Mouse (Mus musculus) 416B (cell line): ENCODE data around the gene Rfc1.
"Not testable (repeated sequence)": the region's sequence is repeated elsewhere in the genome, so short reads cannot be mapped to it uniquely, and the experiment has no call there.

Experiments
- DNase-seq: peaks from one replicate; pipeline ENCODE4 v3.0.0; 2011; ENCODE audit warnings: low read depth

The Rfc1 gene

GRCm38 (mm10) chr5:65299623-65300022 lies 35.8 kb downstream of the Rfc1 start:
- peak; percentile 57 for DNase-seq

GRCm38 (mm10) chr5:65298167-65298950 lies 37.1 kb downstream of the Rfc1 start:
- peak; percentile 25 for DNase-seq

DNA sequence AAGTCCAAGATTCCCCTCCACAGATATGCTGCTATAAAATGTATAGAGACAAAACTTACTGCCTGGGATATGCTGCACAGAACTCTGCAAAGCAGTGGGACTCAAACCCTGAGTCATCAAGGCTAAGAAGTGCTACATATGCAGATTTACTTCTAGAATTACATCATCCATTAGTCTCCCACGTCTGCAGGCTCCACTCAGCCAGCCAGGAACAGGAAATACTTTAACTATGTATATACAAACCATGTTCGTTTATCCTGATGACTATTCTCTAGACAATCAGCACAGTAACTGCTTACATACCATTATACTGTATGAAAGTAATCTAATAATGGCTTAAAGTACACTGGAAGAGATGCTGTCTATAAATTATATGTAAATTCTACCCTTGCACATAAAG lies 41.2 kb downstream of the Rfc1 start:
- peak; percentile 54 for DNase-seq

DNA sequence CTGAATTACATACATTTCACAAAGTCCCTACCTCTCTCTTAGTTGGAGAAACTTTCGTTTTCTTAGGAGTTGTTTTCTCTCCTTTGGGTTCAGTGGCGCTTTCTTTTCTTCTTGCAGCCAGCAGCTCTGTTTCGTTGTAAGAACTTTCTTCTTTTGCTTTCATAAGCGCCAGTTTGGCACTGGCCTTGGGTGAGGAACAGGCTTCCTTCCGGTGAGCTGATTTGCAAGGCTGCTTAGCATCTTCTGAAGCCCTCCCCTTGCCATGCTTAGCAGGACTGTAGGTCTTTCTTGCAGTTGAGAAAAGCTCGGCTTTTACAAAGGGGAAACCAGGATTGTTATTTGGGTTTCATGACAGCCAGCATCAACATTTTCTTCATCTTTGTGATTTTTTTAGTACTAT lies 41.8 kb downstream of the Rfc1 start:
- DNase-seq, result no peak

- not testable (repeated sequence) for DNase-seq
Measured at GRCm38 (mm10) chr5:65289009-65289408, 46.5 kb downstream of the Rfc1 start.

DNA sequence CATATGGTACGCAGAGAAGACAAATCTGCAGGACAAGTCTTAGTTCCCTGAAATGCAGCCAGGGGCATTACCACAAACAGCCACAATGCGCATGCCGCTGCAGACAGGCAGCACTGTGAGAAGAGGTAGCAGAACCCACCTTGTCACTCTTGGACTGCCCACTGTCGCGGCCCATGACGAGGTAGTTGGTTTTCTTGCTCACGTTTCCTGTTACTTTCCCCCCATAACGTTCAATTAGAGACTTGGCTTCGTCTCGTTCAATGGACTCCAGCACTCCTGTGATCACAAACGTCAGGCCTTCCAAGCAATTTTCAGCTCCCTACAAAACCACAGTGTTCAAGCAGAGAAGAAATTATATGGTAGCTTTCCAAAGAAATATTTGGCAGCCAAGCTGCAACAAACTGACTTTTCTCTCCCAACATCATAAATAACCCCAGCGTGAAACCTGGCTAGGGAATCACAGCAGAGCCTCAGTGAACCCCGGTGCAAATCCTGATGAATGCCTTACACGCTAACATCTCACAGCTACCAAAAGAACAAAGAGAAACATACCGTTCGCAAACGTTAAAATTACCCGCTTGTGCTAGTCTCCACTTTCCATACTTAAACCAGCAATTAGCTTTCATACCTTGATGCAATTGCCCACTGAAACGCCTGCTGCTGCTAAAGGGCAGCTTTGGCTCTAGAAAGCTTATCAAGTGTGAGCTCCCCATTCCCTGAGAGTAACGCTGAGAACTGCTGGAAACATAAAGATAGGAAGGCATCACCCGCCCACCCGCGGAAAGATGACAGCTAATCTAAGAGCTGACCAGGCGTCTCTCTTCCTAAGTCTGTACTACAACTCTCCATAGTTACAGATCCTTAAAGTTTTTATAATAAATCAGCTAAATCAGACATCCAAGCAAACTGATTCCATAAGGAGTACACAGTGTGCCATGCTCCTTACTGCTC lies 47.4 kb downstream of the Rfc1 start:
- DNase-seq, result no peak

DNA sequence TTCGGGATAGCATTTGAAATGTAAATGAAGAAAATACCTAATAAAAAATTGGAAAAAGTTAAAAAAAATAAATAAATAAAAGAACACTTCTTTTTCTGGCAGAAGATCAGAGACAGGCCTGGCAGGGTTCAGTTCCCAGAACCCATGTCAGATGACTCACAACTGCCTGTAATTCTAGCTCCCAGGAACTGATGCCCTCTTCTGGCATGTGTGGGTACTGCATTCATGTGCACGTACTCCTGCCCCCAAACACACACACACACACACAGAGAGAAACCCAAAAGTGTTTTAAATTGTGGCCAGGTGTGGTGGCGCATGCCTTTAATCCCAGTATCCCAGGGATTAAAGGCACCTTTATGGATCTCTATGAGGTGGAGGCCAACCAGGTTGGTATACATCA lies 51.3 kb downstream of the Rfc1 start:
- DNase-seq, result peak; percentile 71

DNA sequence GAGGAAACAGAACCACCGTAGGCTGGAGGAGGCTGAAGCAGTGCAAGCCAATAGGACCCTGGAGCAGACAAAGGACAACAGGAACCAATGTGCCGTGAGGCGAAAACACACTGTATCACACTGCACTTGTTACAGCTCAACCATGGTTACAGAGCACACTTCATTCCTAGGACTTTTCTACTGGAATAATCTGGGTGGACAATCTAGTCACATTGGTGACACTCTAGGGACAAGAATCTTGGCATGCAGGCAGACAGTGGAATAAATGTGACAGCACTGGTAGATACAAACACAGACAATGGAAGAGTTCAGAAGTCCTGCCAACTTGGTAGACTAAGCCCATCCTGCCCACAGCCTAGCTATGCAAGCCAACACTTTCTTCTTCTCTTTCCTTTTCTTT lies 54.3 kb downstream of the Rfc1 start:
- no peak for DNase-seq

- DNase-seq, result no peak
Measured at GRCm38 (mm10) chr5:65279133-65279651, 56.3 kb downstream of the Rfc1 start.

- DNase-seq, result no peak
Measured at GRCm38 (mm10) chr5:65273966-65274365, 61.5 kb downstream of the Rfc1 start.

DNA sequence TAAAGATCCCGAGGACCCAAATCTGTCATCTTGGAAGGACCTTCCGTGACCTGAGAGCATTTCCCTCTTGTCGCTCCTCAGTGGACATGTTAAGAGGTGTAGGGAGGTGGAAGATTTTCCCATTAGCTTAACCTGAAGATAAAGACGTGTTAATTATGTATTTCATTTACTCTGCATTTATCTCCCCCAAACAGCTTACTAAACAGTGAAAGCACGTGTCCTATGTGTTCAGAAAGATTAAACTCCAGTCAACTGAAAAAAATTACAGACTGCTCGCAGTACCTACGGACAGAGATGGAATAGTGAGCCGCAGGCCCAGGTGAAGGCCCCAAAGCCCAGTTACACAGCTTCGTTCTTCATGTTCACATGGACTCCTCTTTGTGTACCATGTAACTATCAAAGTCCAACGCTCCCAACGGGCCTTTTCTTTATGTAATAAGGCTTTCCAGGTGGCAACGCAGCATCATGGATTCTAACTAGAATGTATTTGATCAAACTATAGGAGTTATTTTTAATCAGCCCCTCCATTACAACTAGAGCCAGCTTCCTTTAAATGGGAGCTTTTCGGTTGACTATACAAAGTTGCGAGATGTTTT lies 77.5 kb downstream of the Rfc1 start:
- no peak for DNase-seq

DNA sequence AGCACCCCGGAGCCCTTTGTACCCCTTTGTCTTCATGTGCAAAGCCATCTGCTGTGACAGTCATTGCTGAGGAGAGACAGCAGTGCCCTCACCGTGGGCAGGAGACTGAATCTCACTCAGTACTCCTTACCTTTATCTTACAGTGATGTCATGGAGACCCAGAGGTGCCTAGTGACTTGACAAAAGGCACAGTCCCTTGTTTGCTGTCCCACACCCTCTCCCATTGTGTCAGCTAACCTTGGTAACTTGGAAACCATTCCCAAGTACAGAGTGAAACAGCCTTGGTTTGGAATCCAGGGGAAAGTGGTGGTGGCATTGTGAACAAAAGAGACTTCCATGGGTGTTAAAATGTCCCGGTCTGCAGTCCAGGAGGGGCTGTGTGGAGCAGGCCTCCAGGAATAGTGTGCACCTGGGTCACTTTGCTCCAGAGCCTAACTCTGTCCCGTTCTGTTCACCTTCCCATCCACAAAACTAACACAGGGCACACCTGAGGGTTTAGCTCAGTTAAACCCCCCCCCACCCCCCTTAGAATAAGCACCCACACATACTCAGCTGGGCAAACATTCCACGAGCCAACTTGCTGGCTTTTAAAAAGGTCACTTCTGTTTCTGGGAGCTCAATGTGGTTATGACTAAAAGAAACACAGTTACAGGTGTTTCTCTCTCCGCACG lies 85.2 kb downstream of the Rfc1 start:
- DNase-seq, result no peak

GRCm38 (mm10) chr5:65247296-65247695 lies 88.2 kb downstream of the Rfc1 start:
- DNase-seq, result no peak

DNA sequence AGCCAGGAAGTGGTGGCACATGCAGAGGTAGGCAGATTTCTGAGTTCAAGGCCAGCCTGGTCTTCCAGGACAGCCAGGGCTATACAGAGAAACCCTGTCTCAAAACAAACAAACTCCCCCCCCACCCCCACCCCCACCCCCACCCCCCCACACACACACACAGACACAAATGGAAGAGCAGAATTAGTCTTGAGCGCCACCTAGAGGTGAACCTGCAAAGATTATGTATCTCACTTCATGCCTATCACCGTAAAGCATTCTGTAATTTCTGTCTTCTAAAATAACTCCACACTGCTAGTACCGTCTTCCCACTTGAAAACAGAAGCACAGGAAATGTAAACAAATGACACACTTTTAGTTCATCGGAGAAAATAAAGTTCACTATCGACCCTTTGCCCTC lies 92.7 kb downstream of the Rfc1 start:
- peak; percentile 70 for DNase-seq

GRCm38 (mm10) chr5:65231289-65232003 lies 104.0 kb downstream of the Rfc1 start:
- no peak for DNase-seq

DNA sequence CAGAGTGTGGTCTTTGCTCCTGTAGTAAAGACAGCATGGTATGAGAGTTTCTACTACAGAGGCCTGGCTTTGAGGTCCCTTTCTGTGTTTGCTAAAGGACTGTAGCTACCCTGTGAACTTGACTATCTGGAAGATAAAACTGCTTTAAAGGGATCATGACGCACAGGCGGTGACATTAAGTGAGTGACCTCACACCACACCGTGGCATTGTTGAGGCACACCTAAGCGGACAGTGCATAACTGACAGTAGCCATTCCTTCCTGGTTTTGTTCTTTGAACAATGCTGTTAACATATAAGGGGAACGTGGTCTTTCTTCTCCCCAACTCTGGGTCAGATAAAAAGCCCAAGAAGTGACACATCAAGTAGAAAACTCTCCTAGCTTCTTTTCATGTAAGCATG lies 111.4 kb downstream of the Rfc1 start:
- DNase-seq, result no peak

DNA sequence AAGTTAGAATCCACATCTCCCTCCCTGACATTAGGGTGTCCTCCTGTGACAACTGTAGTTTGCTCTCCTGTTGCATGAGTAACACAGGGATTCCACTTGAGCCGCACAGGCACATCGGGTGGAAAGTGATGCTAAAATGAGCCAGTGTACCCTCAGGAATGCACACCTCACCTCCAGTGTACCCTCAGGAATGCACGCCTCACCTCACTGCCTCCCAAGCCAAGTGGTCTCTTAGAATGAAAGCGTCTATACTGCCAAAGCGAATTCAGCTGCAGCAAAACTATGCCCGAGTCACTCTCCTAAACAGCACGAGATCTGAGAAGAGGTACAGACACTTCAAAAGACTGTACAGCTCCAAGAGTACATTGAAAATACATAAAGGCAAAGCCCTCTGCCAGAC lies 114.4 kb downstream of the Rfc1 start:
- no peak for DNase-seq

- DNase-seq, result peak; percentile 43
Measured at GRCm38 (mm10) chr5:65217305-65218269, 117.9 kb downstream of the Rfc1 start.

- peak; percentile 64 for DNase-seq
Measured at GRCm38 (mm10) chr5:65213321-65213720, 122.1 kb downstream of the Rfc1 start.
